Mouse (Mus musculus) intestine, embryonic 14.5 days (tissue): ENCODE measurements around the gene Kif28. TPM values are rescaled to one million over a fixed set of nuclear protein-coding genes. Genes with fewer than 3 reads are reported as not detected.
"Not testable (repeated sequence)": the region's sequence is repeated elsewhere in the genome, so short reads cannot be mapped to it uniquely, and the experiment has no call there.

Source experiments
- ATAC-seq: fragments of 200-750 bp; cut with Nextera tagmentation; replicated peaks from 2 replicates; pipeline ENCODE4 v1.8.0; 2017; ENCODE audit warnings: low read depth, moderate number of reproducible peaks, moderate TSS enrichment, moderate library complexity; ENCODE audit not compliant: low FRiP score, low TSS enrichment
- DNase-seq: peaks from one replicate; pipeline ENCODE4 v3.0.0-alpha.2; 2018; ENCODE audit warnings: low spot score
- H3K27ac ChIP-seq: fragments of 300-500 bp; sonication (generic); 2 replicates; pipeline ENCODE4 v1.5.1; 2014; ENCODE audit warnings: low read depth, mild to moderate bottlenecking, control low read depth
- H3K27me3 ChIP-seq: fragments of 300-500 bp; sonication (generic); replicated peaks from 2 replicates; pipeline ENCODE4 v1.6.1; 2014; ENCODE audit warnings: low read length, control low read depth; ENCODE audit not compliant: control insufficient read depth, insufficient read depth
- H3K36me3 ChIP-seq: fragments of 300-500 bp; sonication (generic); 2 replicates; pipeline ENCODE4 v1.6.1; 2014; ENCODE audit warnings: low read length, control low read depth; ENCODE audit not compliant: control insufficient read depth, insufficient read depth
- H3K4me1 ChIP-seq: fragments of 300-500 bp; sonication (generic); replicated peaks from 2 replicates; pipeline ENCODE4 v1.6.1; 2014; ENCODE audit warnings: low read length, control low read depth, mixed read lengths; ENCODE audit not compliant: control insufficient read depth, insufficient read depth
- H3K4me2 ChIP-seq: fragments of 300-500 bp; sonication (generic); 2 replicates; pipeline ENCODE4 v1.6.1; 2014; ENCODE audit warnings: low read length
- H3K4me3 ChIP-seq: fragments of 300-500 bp; sonication (generic); 2 replicates; pipeline ENCODE4 v1.5.1; 2014; ENCODE audit warnings: low read depth, low read length, control low read depth, mixed read lengths
- H3K9ac ChIP-seq: fragments of 300-500 bp; sonication (generic); 2 replicates; pipeline ENCODE4 v1.6.1; 2014; ENCODE audit warnings: mild to moderate bottlenecking, low read length
- H3K9me3 ChIP-seq: fragments of 300-500 bp; sonication (generic); 2 replicates; pipeline ENCODE4 v1.6.1; 2016; ENCODE audit warnings: low read length, control low read depth; ENCODE audit not compliant: control insufficient read depth
- WGBS: fragments of 180-500 bp; shearing (Covaris S2); extraction: QIAGEN DNeasy Blood & Tissue Kit; methylation state at CpG from one replicate; pipeline ENCODE4 v1.1.7; 2014; 5-methylcytosine and 5-hydroxymethylcytosine counted together
- polyA plus RNA-seq: library from polyadenylated mRNA; unstranded; fragments of >200 nt; fragmentation: Nextera tagmentation; extraction: Ambion mirVana; gene quantifications from 2 replicates; pipeline ENCODE4 v1.2.1, GENCODE M21; 2014

Gene Kif28
- polyA plus RNA-seq, 1 experiment from 2014 or later: not detected

DNA sequence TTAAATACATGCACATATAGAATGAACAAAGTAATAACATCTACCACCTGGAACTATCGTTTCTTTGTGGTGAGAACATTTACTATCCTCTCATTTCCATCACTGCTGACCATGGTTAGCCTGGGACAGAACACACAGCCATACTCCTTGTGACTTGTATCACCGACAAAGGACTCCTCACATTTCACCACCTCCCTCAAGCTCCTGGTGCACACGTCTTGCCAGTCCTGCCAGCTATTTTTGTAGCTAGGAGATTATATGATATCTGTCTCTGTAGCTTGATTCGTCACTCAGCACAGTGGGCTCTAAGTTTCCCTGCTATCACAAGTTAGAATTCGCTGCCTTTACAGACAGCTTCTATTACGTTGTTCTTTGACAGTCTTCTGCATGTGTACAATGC is 56.7 kb downstream of the Kif28 start:
- Histone ChIP-seq H3K4me3 (no peak overlapping the region), H3K9me3 (no peaks in the 10 kb centered on the region), H3K27me3 (no peaks in the 10 kb centered on the region), H3K36me3 (peaks cover 39% of the 10 kb centered on the region), H3K9ac (no peak overlapping the region), H3K4me2 (no peak overlapping the region), H3K4me1 (no peaks in the 10 kb centered on the region), H3K27ac (no peak overlapping the region)
- no peak for ATAC-seq
- 84% methylated on average over 6 of the region's 6 CpGs for WGBS
- no peak for DNase-seq

DNA sequence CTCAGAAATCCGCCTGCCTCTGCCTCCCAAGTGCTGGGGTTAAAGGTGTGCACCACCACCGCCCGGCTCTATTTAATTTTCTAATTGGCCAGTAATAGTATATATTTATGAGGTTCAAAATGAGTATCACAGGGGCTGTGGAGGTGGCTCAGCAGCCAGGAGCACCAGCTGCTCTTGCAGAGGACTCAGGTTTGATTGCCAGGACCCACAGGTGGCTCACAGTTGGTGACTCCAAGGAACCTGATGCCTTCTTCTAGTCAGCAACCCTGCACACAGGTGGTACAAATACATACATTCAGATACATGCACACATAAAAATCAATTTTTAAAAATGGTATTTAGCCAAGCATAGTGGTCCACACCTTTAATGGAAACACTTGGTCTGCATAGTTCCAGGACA is 57.1 kb downstream of the Kif28 start:
- Histone ChIP-seq H3K27ac (no peak overlapping the region), H3K4me1 (no peaks in the 10 kb centered on the region), H3K9ac (no peak overlapping the region), H3K9me3 (no peaks in the 10 kb centered on the region), H3K4me2 (no peak overlapping the region), H3K27me3 (no peaks in the 10 kb centered on the region), H3K4me3 (no peak overlapping the region), H3K36me3 (peaks cover 44% of the 10 kb centered on the region)
- ATAC-seq: no peak
- no peak for DNase-seq
- WGBS: 90% methylated on average over 3 of the region's 3 CpGs

- WGBS: 85% methylated on average over 1 of the region's 1 CpGs
- H3K4me2 ChIP-seq: no peak overlapping the region
- no peaks in the 10 kb centered on the region for H3K9me3 ChIP-seq
- H3K27me3 ChIP-seq: no peaks in the 10 kb centered on the region
- no peak overlapping the region for H3K27ac ChIP-seq
- no peak for ATAC-seq
- H3K4me1 ChIP-seq: no peaks in the 10 kb centered on the region
- peaks cover 47% of the 10 kb centered on the region for H3K36me3 ChIP-seq
- no peak overlapping the region for H3K9ac ChIP-seq
- DNase-seq: no peak
- H3K4me3 ChIP-seq: no peak overlapping the region
These were observed 57.8 kb downstream of the Kif28 start for GRCm38 (mm10) chr1:179687305-179687704.

DNA sequence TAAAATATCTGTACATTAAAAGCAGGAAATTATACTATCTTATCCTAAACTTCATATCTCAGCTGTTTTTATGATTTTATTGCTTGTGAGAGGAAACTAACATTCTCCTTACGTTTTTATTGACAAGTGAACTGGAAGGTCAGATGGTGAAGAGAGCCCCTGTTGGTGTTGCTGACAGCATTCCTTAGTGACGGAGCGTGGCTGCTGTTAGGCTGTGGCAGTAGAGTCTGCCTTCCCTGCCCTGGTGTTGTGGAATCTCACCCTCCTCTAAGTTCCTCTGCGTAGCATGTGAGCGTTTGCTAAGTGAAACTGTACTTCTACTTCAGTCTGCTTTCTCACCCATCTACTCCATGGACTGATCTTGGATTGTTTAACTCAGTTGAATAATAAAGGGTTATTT is 58.3 kb downstream of the Kif28 start:
- no peak overlapping the region for H3K9ac ChIP-seq
- no peak overlapping the region for H3K4me3 ChIP-seq
- no peak overlapping the region for H3K4me2 ChIP-seq
- ATAC-seq: no peak
- no peaks in the 10 kb centered on the region for H3K27me3 ChIP-seq
- no peak overlapping the region for H3K27ac ChIP-seq
- H3K4me1 ChIP-seq: no peaks in the 10 kb centered on the region
- no peak for DNase-seq
- no peaks in the 10 kb centered on the region for H3K9me3 ChIP-seq
- peaks cover 52% of the 10 kb centered on the region for H3K36me3 ChIP-seq
- 61% methylated on average over 5 of the region's 5 CpGs for WGBS

DNA sequence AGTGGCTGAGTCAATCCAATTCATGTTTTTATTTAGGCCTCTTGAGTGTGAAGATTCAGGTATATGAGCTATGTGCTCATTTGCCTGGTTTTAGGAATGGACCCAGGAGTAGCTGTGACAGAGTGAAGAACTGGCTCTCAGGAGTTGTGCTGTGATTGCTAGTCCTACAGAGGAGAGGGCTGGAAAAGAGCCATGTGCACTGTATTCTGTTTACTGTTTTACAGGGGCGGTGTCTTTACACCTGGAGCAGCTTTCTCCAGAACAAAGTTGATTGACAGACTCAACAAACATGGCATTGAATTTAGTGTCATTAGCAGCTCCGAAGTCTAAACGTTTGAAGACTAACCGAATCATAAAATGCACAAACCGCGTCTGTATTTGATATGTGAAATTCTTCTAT is 58.7 kb downstream of the Kif28 start:
- WGBS: 82% methylated on average over 6 of the region's 6 CpGs
- no peak for ATAC-seq
- no peak for DNase-seq
- H3K4me3 ChIP-seq: no peak overlapping the region
- H3K27me3 ChIP-seq: no peaks in the 10 kb centered on the region
- no peak overlapping the region for H3K27ac ChIP-seq
- no peaks in the 10 kb centered on the region for H3K9me3 ChIP-seq
- H3K9ac ChIP-seq: no peak overlapping the region
- no peaks in the 10 kb centered on the region for H3K4me1 ChIP-seq
- no peak overlapping the region for H3K4me2 ChIP-seq
- peaks cover 56% of the 10 kb centered on the region for H3K36me3 ChIP-seq

- not testable (repeated sequence) for H3K27me3 ChIP-seq, ATAC-seq, H3K27ac ChIP-seq, H3K4me3 ChIP-seq, DNase-seq, H3K9ac ChIP-seq, H3K9me3 ChIP-seq, H3K4me2 ChIP-seq, H3K4me1 ChIP-seq
- 82% methylated on average over 9 of the region's 10 CpGs for WGBS
- peaks cover 89% of the 10 kb centered on the region for H3K36me3 ChIP-seq
These were observed 62.3 kb downstream of the Kif28 start for GRCm38 (mm10) chr1:179682753-179683152.

GRCm38 (mm10) chr1:179679326-179679725 is 65.7 kb downstream of the Kif28 start:
- no peak for DNase-seq
- H3K27me3 ChIP-seq: no peaks in the 10 kb centered on the region
- H3K4me1 ChIP-seq: no peaks in the 10 kb centered on the region
- H3K4me2 ChIP-seq: no peak overlapping the region
- no peak overlapping the region for H3K27ac ChIP-seq
- no peak overlapping the region for H3K4me3 ChIP-seq
- H3K9me3 ChIP-seq: no peaks in the 10 kb centered on the region
- 87% methylated on average over 4 of the region's 4 CpGs for WGBS
- H3K9ac ChIP-seq: no peak overlapping the region
- no peak for ATAC-seq
- peaks cover 82% of the 10 kb centered on the region for H3K36me3 ChIP-seq

- H3K4me3 ChIP-seq: no peak overlapping the region
- WGBS: 94% methylated on average over 2 of the region's 2 CpGs
- no peaks in the 10 kb centered on the region for H3K9me3 ChIP-seq
- no peak for DNase-seq
- H3K4me1 ChIP-seq: no peaks in the 10 kb centered on the region
- H3K4me2 ChIP-seq: no peak overlapping the region
- H3K9ac ChIP-seq: no peak overlapping the region
- no peak overlapping the region for H3K27ac ChIP-seq
- no peak for ATAC-seq
- peaks cover 79% of the 10 kb centered on the region for H3K36me3 ChIP-seq
- no peaks in the 10 kb centered on the region for H3K27me3 ChIP-seq
These were observed 68.0 kb downstream of the Kif28 start for GRCm38 (mm10) chr1:179677031-179677430.

DNA sequence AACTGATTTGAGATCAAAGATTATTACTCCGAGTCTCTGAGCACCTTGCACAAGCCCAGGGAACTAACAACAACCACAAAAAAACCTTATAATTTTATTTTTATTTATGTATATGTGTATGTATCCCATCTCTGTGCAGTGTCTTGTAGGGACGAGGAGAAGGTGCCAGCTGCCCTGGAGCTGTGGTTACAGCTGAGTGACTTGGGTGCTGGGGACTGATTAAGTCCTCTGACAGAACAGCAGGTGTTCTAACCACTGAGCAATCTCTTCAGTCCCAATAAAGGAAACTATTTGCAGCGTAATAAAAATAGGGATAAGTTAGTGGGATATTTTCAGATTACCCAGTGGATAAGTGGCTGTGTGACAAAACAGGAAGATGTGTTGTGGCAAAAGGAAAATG is 70.7 kb downstream of the Kif28 start:
- WGBS: 89% methylated on average over 3 of the region's 3 CpGs
- Histone ChIP-seq H3K9ac (no peak overlapping the region), H3K36me3 (peaks cover 63% of the 10 kb centered on the region), H3K9me3 (no peaks in the 10 kb centered on the region), H3K4me3 (no peak overlapping the region), H3K27ac (no peak overlapping the region), H3K4me2 (no peak overlapping the region), H3K27me3 (no peaks in the 10 kb centered on the region), H3K4me1 (peaks cover 4% of the 10 kb centered on the region)
- ATAC-seq (no peak), DNase-seq (no peak)
